Comparison of ENCODE assay signal across 8 mouse cellular contexts in the genomic region with DNA sequence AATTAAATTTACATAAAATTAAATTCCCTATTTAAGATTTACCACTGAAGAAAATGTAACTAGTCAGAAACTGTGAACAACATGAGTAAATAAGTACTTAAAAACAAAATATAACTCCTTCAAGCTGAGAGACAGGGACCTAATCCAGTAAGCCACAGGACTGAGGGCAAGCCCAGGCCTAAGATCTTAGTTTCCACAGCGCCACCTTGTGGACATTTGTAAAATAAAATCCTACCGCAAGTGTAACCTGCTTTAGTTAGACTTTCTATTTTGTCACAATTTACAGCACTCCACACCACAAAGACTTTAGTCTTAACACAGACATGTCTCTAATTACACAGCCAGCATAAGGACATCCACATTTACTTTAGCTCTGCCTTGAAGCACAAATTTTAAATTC. TPM values are rescaled to one million over a fixed set of nuclear protein-coding genes. Genes with fewer than 3 reads are reported as not detected.
A peak's percentile ranks its signal among the peaks of the same experiment; 100 is the strongest.
DNase-seq lines count a peak whose midpoint lies in the region; ATAC-seq and TF ChIP-seq lines count a peak whose summit lies in the region.

No protein-coding gene starts in this region.

- H3K9ac ChIP-seq in kidney, embryonic 15.5 days, result no peak overlapping the region
- no peak overlapping the region for H3K9ac ChIP-seq in forebrain, embryonic 12.5 days
- H3K9ac ChIP-seq in midbrain, embryonic 14.5 days (replicated peaks; ENCODE audit: low read length), result no peak overlapping the region

- no peaks in the 10 kb centered on the region for H3K4me1 ChIP-seq in kidney, adult 2 months (ENCODE audit: control insufficient read depth, insufficient read depth, low read length)
- H3K4me1 ChIP-seq in kidney, embryonic 15.5 days, result no peaks in the 10 kb centered on the region
- no peaks in the 10 kb centered on the region for H3K4me1 ChIP-seq in forebrain, embryonic 12.5 days
- no peaks in the 10 kb centered on the region for H3K4me1 ChIP-seq in midbrain, embryonic 14.5 days (ENCODE audit: control insufficient read depth, insufficient read depth, low read length)

- H3K4me3 ChIP-seq in kidney, adult 2 months (ENCODE audit: insufficient read depth, low read depth, low read length), result no peak overlapping the region
- no peak overlapping the region for H3K4me3 ChIP-seq in kidney, embryonic 15.5 days (replicated peaks)
- no peak overlapping the region for H3K4me3 ChIP-seq in forebrain, embryonic 12.5 days (replicated peaks)
- H3K4me3 ChIP-seq in midbrain, embryonic 14.5 days (replicated peaks; ENCODE audit: low read depth, low read length), result no peak overlapping the region

- no peak overlapping the region for H3K27ac ChIP-seq in kidney, adult 2 months (ENCODE audit: insufficient read depth, low read depth, low read length)
- no peak overlapping the region for H3K27ac ChIP-seq in kidney, embryonic 15.5 days
- no peak overlapping the region for H3K27ac ChIP-seq in forebrain, embryonic 12.5 days
- no peak overlapping the region for H3K27ac ChIP-seq in midbrain, embryonic 14.5 days (replicated peaks; ENCODE audit: low read depth, low read length)

- H3K27me3 ChIP-seq in kidney, adult 2 months (replicated peaks; ENCODE audit: control insufficient read depth, insufficient read depth, low read length), result no peaks in the 10 kb centered on the region
- no peaks in the 10 kb centered on the region for H3K27me3 ChIP-seq in kidney, embryonic 15.5 days
- H3K27me3 ChIP-seq in forebrain, embryonic 12.5 days, result no peaks in the 10 kb centered on the region
- no peaks in the 10 kb centered on the region for H3K27me3 ChIP-seq in midbrain, embryonic 14.5 days (ENCODE audit: control insufficient read depth, insufficient read depth, low read length)

- TF ChIP-seq CTCF in kidney, adult 2 months (conservative IDR thresholded peaks at IDR 0.05; ENCODE audit: insufficient read depth, insufficient read length, low read depth, low read length), result peak; percentile 68
- TF ChIP-seq CTCF in brain, embryonic 14.5 days (IDR thresholded peaks at IDR 0.05; ENCODE audit: borderline replicate concordance, extremely low read depth, insufficient read depth, insufficient read length), result peak; percentile 70; the same call in 1 of the 2 replicates

- no peak overlapping the region for H3K4me2 ChIP-seq in kidney, embryonic 15.5 days
- H3K4me2 ChIP-seq in forebrain, embryonic 12.5 days, result no peak overlapping the region
- H3K4me2 ChIP-seq in midbrain, embryonic 14.5 days (ENCODE audit: low read length), result no peak overlapping the region

- ATAC-seq in kidney, embryonic 15.5 days (replicated peaks; ENCODE audit: low FRiP score), result no peak
- ATAC-seq in forebrain, embryonic 12.5 days (ENCODE audit: low FRiP score), result peak; percentile 55; the same call in 1 of the 2 replicates
- ATAC-seq in midbrain, embryonic 14.5 days (ENCODE audit: low FRiP score, low TSS enrichment), result no peak

- DNase-seq in kidney, adult 2 months, result peak; percentile 65
- peak; percentile 75 for DNase-seq in ES-CJ7 (ENCODE audit: low read depth, low spot score)
- peak; percentile 87 for DNase-seq in brain, embryonic 14.5 days (ENCODE audit: low read depth)
- DNase-seq in layer of hippocampus, adult 9-10 months (ENCODE audit: low spot score), result peak; percentile 24
- peak; percentile 91 for DNase-seq in midbrain, embryonic 14.5 days
- peak; percentile 37 for DNase-seq in thymus, postnatal 25 days

- no peaks in the 10 kb centered on the region for H3K9me3 ChIP-seq in kidney, embryonic 15.5 days (replicated peaks)
- H3K9me3 ChIP-seq in forebrain, embryonic 12.5 days, result no peaks in the 10 kb centered on the region
- no peaks in the 10 kb centered on the region for H3K9me3 ChIP-seq in midbrain, embryonic 14.5 days (ENCODE audit: control insufficient read depth, low read length)

- no peak for TF ChIP-seq POLR2A in kidney, adult 2 months (IDR thresholded peaks at IDR 0.05; ENCODE audit: low read depth, low read length)
- TF ChIP-seq POLR2A in brain, embryonic 14.5 days (IDR thresholded peaks at IDR 0.05; ENCODE audit: borderline replicate concordance, extremely low read depth, insufficient read depth, insufficient read length, poor library complexity, severe bottlenecking), result no peak

- WGBS in kidney, adult 2 months, result 8% methylated on average over 2 of the region's 2 CpGs
- 4% methylated on average over 2 of the region's 2 CpGs for WGBS in kidney, embryonic 15.5 days
- WGBS in forebrain, embryonic 12.5 days, result 4% methylated on average over 2 of the region's 2 CpGs
- WGBS in midbrain, embryonic 14.5 days, result 5% methylated on average over 2 of the region's 2 CpGs

- H3K36me3 ChIP-seq in kidney, adult 2 months (ENCODE audit: control insufficient read depth, insufficient read depth, low read length), result no peaks in the 10 kb centered on the region
- H3K36me3 ChIP-seq in kidney, embryonic 15.5 days, result peaks cover 35% of the 10 kb centered on the region
- peaks cover 24% of the 10 kb centered on the region for H3K36me3 ChIP-seq in forebrain, embryonic 12.5 days (replicated peaks)
- H3K36me3 ChIP-seq in midbrain, embryonic 14.5 days (ENCODE audit: control insufficient read depth, insufficient read depth, low read length), result peaks cover 28% of the 10 kb centered on the region

RNA-seq across cellular contexts. Expression of a gene that starts 30.1 kb away (rescaled TPM):
- 5.8 and 8.3 TPM in 2 replicates for polyA plus RNA-seq in kidney, adult 2 months (2012; rRNA removed)
- polyA plus RNA-seq in kidney, embryonic 15.5 days (2015; fragmentation: Nextera tagmentation; extraction: Ambion mirVana), result 11.4 and 14.8 TPM in 2 replicates
- polyA plus RNA-seq in brain, embryonic 14.5 days (2012; rRNA removed), result 14.2 and 25.2 TPM in 2 replicates
- 22.5 and 25.5 TPM in 2 replicates for polyA plus RNA-seq in forebrain, embryonic 12.5 days (2016; fragmentation: Nextera tagmentation; extraction: Ambion mirVana)
- polyA plus RNA-seq in midbrain, embryonic 14.5 days (2014; fragmentation: Nextera tagmentation; extraction: Ambion mirVana), result 29.8 and 31.0 TPM in 2 replicates

RNA-seq across cellular contexts. Expression of a gene that starts 43.5 kb away (rescaled TPM):
- 26.6 and 29.6 TPM in 2 replicates for polyA plus RNA-seq in kidney, adult 2 months (2012; rRNA removed)
- polyA plus RNA-seq in kidney, embryonic 15.5 days (2015; fragmentation: Nextera tagmentation; extraction: Ambion mirVana), result 45.7 and 48.7 TPM in 2 replicates
- 51.8 and 63.2 TPM in 2 replicates for polyA plus RNA-seq in brain, embryonic 14.5 days (2012; rRNA removed)
- 63.7 and 65.3 TPM in 2 replicates for polyA plus RNA-seq in forebrain, embryonic 12.5 days (2016; fragmentation: Nextera tagmentation; extraction: Ambion mirVana)
- 49.3 and 60.1 TPM in 2 replicates for polyA plus RNA-seq in midbrain, embryonic 14.5 days (2014; fragmentation: Nextera tagmentation; extraction: Ambion mirVana)

Comparison
In these comparisons a context has a peak if more than half of its experiments do, and no peak if none do; other contexts are left out.
1. DNase-seq: peak in every context shown above with its lines; median percentile 91 in midbrain, embryonic 14.5 days; 87 in brain, embryonic 14.5 days; 75 in ES-CJ7; 65 in kidney, adult 2 months; 37 in thymus, postnatal 25 days; 24 in layer of hippocampus, adult 9-10 months.